ENCODE assay signal across 9 mouse cellular contexts in genomic region chr2:151842648-151843226, GRCm38 (mm10). TPM values are rescaled to one million over a fixed set of nuclear protein-coding genes. Genes with fewer than 3 reads are reported as not detected.
DNase-seq lines count a peak whose midpoint lies in the region; ATAC-seq and TF ChIP-seq lines count a peak whose summit lies in the region.
"Had no signal": no experiment of that assay in that cellular context is flagged by ENCODE, and none has a peak within 500 bp of the region (broad histone marks: within the 10 kb centered on the region; RNA-seq: fewer than 3 reads in every experiment).

Gene Rspo4, plus strand, starts transcription at chr2:151842927.

- peaks cover 66% of the 10 kb centered on the region for H3K27me3 ChIP-seq in heart, embryonic 12.5 days (replicated peaks)
- H3K27me3 ChIP-seq in intestine, embryonic 14.5 days (replicated peaks; ENCODE audit: control insufficient read depth, insufficient read depth, low read length) = peaks cover 29% of the 10 kb centered on the region

- no peak for ATAC-seq in heart, embryonic 12.5 days (ENCODE audit: insufficient number of reproducible peaks, low FRiP score)
- ATAC-seq in intestine, embryonic 14.5 days (replicated peaks; ENCODE audit: low FRiP score, low TSS enrichment, low read depth) = peak; percentile 75; the same call in 1 of the 2 replicates

- H3K9ac ChIP-seq in heart, embryonic 12.5 days = no peak within 1 kb of the TSS
- H3K9ac ChIP-seq in intestine, embryonic 14.5 days (ENCODE audit: low read length) = no peak within 1 kb of the TSS; the same call in 1 of the 2 replicates

- peak within 1 kb of the TSS; percentile 44 for H3K4me3 ChIP-seq in heart, embryonic 12.5 days
- peak within 1 kb of the TSS; percentile 39 for H3K4me3 ChIP-seq in intestine, embryonic 14.5 days (ENCODE audit: low read depth, low read length)
- H3K4me3 ChIP-seq in layer of hippocampus, adult 2 months = no peak within 1 kb of the TSS

- no peak for TF ChIP-seq CTCF in layer of hippocampus, adult 2 months (conservative IDR thresholded peaks at IDR 0.05)

- H3K36me3 ChIP-seq in heart, embryonic 12.5 days = no peaks in the 10 kb centered on the region
- no peaks in the 10 kb centered on the region for H3K36me3 ChIP-seq in intestine, embryonic 14.5 days (ENCODE audit: control insufficient read depth, insufficient read depth, low read length)

- peaks cover 8% of the 10 kb centered on the region for H3K4me1 ChIP-seq in heart, embryonic 12.5 days (replicated peaks)
- no peaks in the 10 kb centered on the region; the same call in 1 of the 2 replicates for H3K4me1 ChIP-seq in intestine, embryonic 14.5 days (replicated peaks; ENCODE audit: control insufficient read depth, insufficient read depth, low read length)

- DNase-seq in heart, adult 18-20 months = no peak
- peak; percentile 51 for DNase-seq in embryo, embryonic 10.5 days (ENCODE audit: low spot score)
- DNase-seq in intestine, embryonic 14.5 days (ENCODE audit: low spot score) = peak; percentile 54
- DNase-seq in neural tube, embryonic 10.5 days (ENCODE audit: extremely low spot score, low spot score) = peak; percentile 41
- DNase-seq in urinary bladder, postnatal 36 days (ENCODE audit: low spot score in 2 of 2) = no peak
- DNase-seq in thymus, postnatal 10 days (ENCODE audit: low spot score in 2 of 2) = no peak
- no peak for DNase-seq in layer of hippocampus, adult 2 months (ENCODE audit: low spot score in 2 of 2)

- no peaks in the 10 kb centered on the region for H3K9me3 ChIP-seq in heart, embryonic 12.5 days (replicated peaks)
- H3K9me3 ChIP-seq in intestine, embryonic 14.5 days (ENCODE audit: control insufficient read depth, low read length) = no peaks in the 10 kb centered on the region

- H3K4me2 ChIP-seq in heart, embryonic 12.5 days = peak within 1 kb of the TSS; percentile 75
- peak within 1 kb of the TSS; percentile 66 for H3K4me2 ChIP-seq in intestine, embryonic 14.5 days (ENCODE audit: low read length)

- H3K27ac ChIP-seq in heart, embryonic 12.5 days (ENCODE audit: poor library complexity, severe bottlenecking) = no peak within 1 kb of the TSS
- H3K27ac ChIP-seq in intestine, embryonic 14.5 days (ENCODE audit: low read depth) = no peak within 1 kb of the TSS
- H3K27ac ChIP-seq in layer of hippocampus, adult 2 months = no peak within 1 kb of the TSS

- under 1% methylated on average over 33 of the region's 50 CpGs for WGBS in heart, embryonic 12.5 days
- WGBS in intestine, embryonic 14.5 days = under 1% methylated on average over 45 of the region's 50 CpGs

RNA-seq across cellular contexts. Expression of gene Rspo4, which starts in this region (rescaled TPM):
- not detected in 2 replicates for polyA plus RNA-seq in heart, embryonic 12.5 days (2016; fragmentation: Nextera tagmentation; extraction: Ambion mirVana)
- total RNA-seq in heart, adult 18-20 months (2021) = not detected
- not detected in 2 replicates for polyA plus RNA-seq in intestine, embryonic 14.5 days (2014; fragmentation: Nextera tagmentation; extraction: Ambion mirVana)
- not detected for total RNA-seq in layer of hippocampus, adult 2 months (2021)
- polyA plus RNA-seq: spleen, adult 2 months had no signal

Comparison
In these comparisons a context has a peak if more than half of its experiments do, and no peak if none do; other contexts are left out.
1. Peak in DNase-seq, ATAC-seq, H3K4me3 ChIP-seq and H3K4me2 ChIP-seq in intestine, embryonic 14.5 days; RNA of the gene not detected or under 1 TPM.
2. DNase-seq: peak in embryo, embryonic 10.5 days (single experiment) and neural tube, embryonic 10.5 days (single experiment); none in heart, adult 18-20 months (0 of 2), urinary bladder, postnatal 36 days (0 of 2), thymus, postnatal 10 days (0 of 2) and layer of hippocampus, adult 2 months (0 of 2).